Mouse (Mus musculus): ENCODE results near the gene Pramef17.
"Not testable (repeated sequence)": the region's sequence is repeated elsewhere in the genome, so short reads cannot be mapped to it uniquely, and the experiment has no call there.

DNA sequence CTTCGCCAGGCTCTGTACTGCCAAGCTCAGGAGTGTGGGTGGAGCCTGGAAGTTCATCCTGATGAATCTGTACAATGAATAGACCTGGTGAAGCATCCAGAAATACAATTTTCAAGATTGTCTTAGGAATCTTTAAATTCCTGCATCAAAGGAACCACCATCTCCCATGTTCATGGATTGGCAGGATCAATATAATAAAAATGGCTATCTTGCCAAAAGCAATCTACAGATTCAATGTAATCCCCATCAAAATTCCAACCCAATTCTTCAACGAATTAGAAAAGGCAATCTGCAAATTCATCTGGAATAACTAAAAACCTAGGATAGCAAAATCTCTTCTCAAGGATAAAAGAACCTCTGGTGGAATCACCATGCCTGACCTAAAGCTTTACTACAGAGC lies 27.3 kb downstream of the Pramef17 start, which contains the start of gene Gm13101:
- not testable (repeated sequence) for TF ChIP-seq CTCF (IDR thresholded peaks at IDR 0.05; ENCODE audit: low read depth, low read length); POLR2A (IDR thresholded peaks at IDR 0.05; ENCODE audit: extremely low read depth, insufficient read depth, low read length)

All from liver, adult 2 months (tissue).